Mouse (Mus musculus) megakaryocyte, embryonic 14.5 days (primary cell): Measurements from ENCODE around the gene Gjb5.

ENCODE experiments used
- FLI1 ChIP-seq: IDR thresholded peaks from 2 replicates; pipeline ENCODE4 v1.6.1; 2012; ENCODE audit warnings: low read length, inconsistent platforms, mixed read lengths
- GATA1 ChIP-seq: IDR thresholded peaks from 3 replicates; pipeline ENCODE4 v1.6.1; 2012; ENCODE audit warnings: mixed read lengths, low read length, inconsistent platforms, borderline replicate concordance

GRCm38 (mm10) chr4:127353951-127354438 is 4.0 kb downstream of the Gjb5 start, which contains the start of gene Gjb4:
- TF ChIP-seq GATA1: no peak
- TF ChIP-seq FLI1: no peak
